Mouse (Mus musculus) spleen, adult 12 weeks (tissue): ENCODE results near the gene Tdrd7.

Experiments used
- DNase-seq: peaks from one replicate; pipeline ENCODE4 v3.0.0; 2022; ENCODE audit warnings: low spot score

The Tdrd7 gene

GRCm38 (mm10) chr4:45972951-45973350 lies 7.8 kb downstream of the Tdrd7 start:
- no peak for DNase-seq

GRCm38 (mm10) chr4:45976931-45977667 lies 12.0 kb downstream of the Tdrd7 start:
- no peak for DNase-seq

- DNase-seq, result no peak
Measured at GRCm38 (mm10) chr4:45979916-45980315, 14.8 kb downstream of the Tdrd7 start.

GRCm38 (mm10) chr4:45981054-45981453 lies 15.9 kb downstream of the Tdrd7 start:
- no peak for DNase-seq

- DNase-seq, result no peak
Measured at GRCm38 (mm10) chr4:45990427-45991135, 25.4 kb downstream of the Tdrd7 start.

GRCm38 (mm10) chr4:45998536-45998935 lies 33.4 kb downstream of the Tdrd7 start:
- no peak for DNase-seq

- no peak for DNase-seq
Measured at GRCm38 (mm10) chr4:46008142-46008793, 43.1 kb downstream of the Tdrd7 start.

- DNase-seq, result no peak
Measured at GRCm38 (mm10) chr4:46011698-46012097, 46.6 kb downstream of the Tdrd7 start.

GRCm38 (mm10) chr4:46015605-46016004 lies 50.5 kb downstream of the Tdrd7 start:
- DNase-seq, result no peak

- no peak for DNase-seq
Measured at GRCm38 (mm10) chr4:46023021-46023481, 57.9 kb downstream of the Tdrd7 start.

- no peak for DNase-seq
Measured at GRCm38 (mm10) chr4:46025893-46026292, 60.8 kb downstream of the Tdrd7 start.

GRCm38 (mm10) chr4:46028224-46028623 lies 63.1 kb downstream of the Tdrd7 start:
- DNase-seq, result no peak

GRCm38 (mm10) chr4:46028781-46029180 lies 63.6 kb downstream of the Tdrd7 start:
- DNase-seq, result no peak

GRCm38 (mm10) chr4:46029552-46029951 lies 64.4 kb downstream of the Tdrd7 start:
- no peak for DNase-seq

- DNase-seq, result no peak
Measured at GRCm38 (mm10) chr4:46032448-46032847, 67.3 kb downstream of the Tdrd7 start.

GRCm38 (mm10) chr4:46033197-46033596 lies 68.1 kb downstream of the Tdrd7 start:
- no peak for DNase-seq

GRCm38 (mm10) chr4:46038591-46038891 lies 73.4 kb downstream of the Tdrd7 start:
- DNase-seq, result no peak

GRCm38 (mm10) chr4:46038892-46039751 lies 74.0 kb downstream of the Tdrd7 start, which contains the start of gene Tmod1:
Tmod1 (plus strand) TSS chr4:46038935.
- DNase-seq, result peak; percentile 73

GRCm38 (mm10) chr4:46039899-46040298 lies 74.8 kb downstream of the Tdrd7 start:
- DNase-seq, result peak; percentile 55

- DNase-seq, result peak; percentile 80
Measured at GRCm38 (mm10) chr4:46040594-46041192, 75.6 kb downstream of the Tdrd7 start.

- peak; percentile 25 for DNase-seq
Measured at GRCm38 (mm10) chr4:46041761-46042504, 76.8 kb downstream of the Tdrd7 start.
